Mouse (Mus musculus): ENCODE data around the gene Kank4. TPM values are rescaled to one million over a fixed set of nuclear protein-coding genes. Genes with fewer than 3 reads are reported as not detected.
"Not testable (repeated sequence)": the region's sequence is repeated elsewhere in the genome, so short reads cannot be mapped to it uniquely, and the experiment has no call there.

The Kank4 gene
- total RNA-seq, 2 experiments from 2014 or later, result 0.72 to 0.73 TPM

DNA sequence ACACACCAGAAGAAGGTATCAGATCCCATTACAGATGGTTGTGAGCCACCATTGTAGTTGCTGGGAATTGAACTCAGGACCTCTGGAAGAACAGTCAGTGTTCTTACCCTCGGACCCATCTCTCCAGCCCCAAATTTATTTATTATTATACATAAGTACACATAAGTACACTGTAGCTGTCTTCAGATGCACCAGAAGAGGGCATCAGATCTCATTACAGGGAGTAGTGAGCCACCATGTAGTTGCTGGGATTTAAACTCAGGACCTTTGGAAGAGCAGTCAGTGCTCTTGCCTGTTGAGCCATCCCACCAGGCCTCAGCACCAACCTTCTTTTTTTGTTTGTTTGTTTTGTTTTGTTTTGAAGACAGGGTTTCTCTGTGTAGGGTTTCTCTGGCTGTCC is 92.7 kb downstream of the Kank4 start:
- intact Hi-C loops (cut with DNase I), result loop anchor here (5.0 kb wide), 1 partner anchor 163 kb away; no protein-coding TSS in a partner anchor
- not testable (repeated sequence) for DNase-seq

- DNase-seq, result peak; percentile 42 to 69
- intact Hi-C loops (cut with DNase I), result loop anchor here (5.0 kb wide), 1 partner anchor 165 kb away; no protein-coding TSS in a partner anchor
Observed at GRCm38 (mm10) chr4:98722454-98722853, 94.9 kb downstream of the Kank4 start.

DNA sequence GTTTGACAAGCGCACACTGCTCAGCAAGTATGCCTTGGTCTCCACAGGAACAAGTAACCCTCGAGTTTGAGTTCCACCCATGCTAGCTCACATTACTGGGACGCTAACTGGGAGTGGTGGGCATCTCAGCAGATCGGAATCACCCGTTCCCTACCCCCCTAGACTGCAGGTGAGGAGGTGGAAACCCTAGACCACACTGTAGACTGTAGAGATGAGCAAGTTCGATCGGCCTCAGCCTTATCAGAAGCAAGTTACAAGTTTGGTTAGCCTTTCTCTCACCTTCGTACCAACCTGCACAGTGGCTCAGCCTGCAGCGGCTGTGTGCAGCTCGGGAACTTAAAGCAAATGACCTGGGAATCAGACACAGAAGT is 98.8 kb downstream of the Kank4 start:
- DNase-seq, result no peak
- intact Hi-C loops (cut with DNase I), result no loop called here

- no peak for DNase-seq
- intact Hi-C loops (cut with DNase I), result no loop called here
Observed at GRCm38 (mm10) chr4:98717735-98718546, 99.4 kb downstream of the Kank4 start.

DNA sequence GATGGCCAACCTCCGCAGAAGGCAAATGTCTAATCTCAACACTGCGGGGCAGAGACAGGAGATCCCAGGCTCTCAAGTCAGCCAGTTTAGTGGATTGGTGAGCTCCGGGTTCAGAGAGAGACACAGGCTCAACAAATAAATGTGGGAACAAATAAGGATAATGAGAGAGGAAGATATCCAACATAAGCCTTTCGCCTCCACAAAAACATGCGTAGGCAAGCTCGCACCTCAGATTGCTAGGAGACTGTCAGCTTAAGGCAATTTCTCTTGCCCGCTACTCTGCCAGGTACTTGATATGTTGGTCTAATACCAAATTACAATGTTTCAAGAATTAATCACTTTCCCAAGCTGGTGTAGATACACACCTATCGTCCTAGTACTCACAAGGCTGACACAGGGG is 106.4 kb downstream of the Kank4 start:
- intact Hi-C loops (cut with DNase I), result no loop called here

More for the DNA sequence above, 106.4 kb downstream of the Kank4 start:
- DNase-seq, result no peak

Other genes starting within 250 kb of the Kank4 start
- not detected for gene L1td1, start 90.8 kb downstream of the Kank4 start, total RNA-seq (2021)
- gene I0C0044D17Rik, start 6.3 kb upstream of the Kank4 start, total RNA-seq (2021), result not detected
- gene Usp1, start 106.3 kb upstream of the Kank4 start, total RNA-seq (2021), result 10 to 100 TPM; 15.8 to 19.6 TPM
- gene Angptl3, start 213.4 kb upstream of the Kank4 start, total RNA-seq (2021), result 1 to 10 TPM; 2.3 to 3.1 TPM